Mouse (Mus musculus) heart, postnatal 0 days (tissue): Measurements from ENCODE around the gene Mmgt2.

Experiments used
- CTCF ChIP-seq: IDR thresholded peaks from 2 replicates; pipeline ENCODE4 v1.5.1; 2016; ENCODE audit warnings: antibody characterized with exemption, control low read depth, low read depth
- EP300 ChIP-seq: IDR thresholded peaks from 2 replicates; pipeline ENCODE4 v1.6.1; 2016; ENCODE audit warnings: antibody characterized with exemption, low read depth

DNA sequence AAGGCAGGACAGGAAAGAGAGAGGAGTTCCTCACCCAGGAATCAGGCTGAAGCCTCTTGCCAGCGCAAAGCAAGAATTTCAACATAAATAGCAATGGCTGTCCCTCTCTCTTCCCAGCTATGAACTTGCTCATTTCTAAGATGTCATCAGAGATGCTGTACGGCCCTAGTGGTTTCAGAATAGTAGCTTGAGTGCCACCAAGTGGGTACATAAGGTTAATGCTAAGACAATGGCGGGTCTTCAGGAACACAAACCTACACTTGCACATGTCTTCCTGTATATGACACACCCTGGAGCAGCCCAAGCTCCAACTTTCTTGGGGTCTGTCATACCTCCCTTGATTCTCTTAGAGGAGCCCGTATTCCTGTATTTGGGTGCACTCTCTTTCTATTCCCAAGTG, 51.3 kb downstream of the Mmgt2 start:
- no peak for TF ChIP-seq EP300
- TF ChIP-seq CTCF, result no peak
